Mouse (Mus musculus) small intestine, adult 2 months (tissue): ENCODE results near the gene Ltbp4. TPM values are rescaled to one million over a fixed set of nuclear protein-coding genes. Genes with fewer than 3 reads are reported as not detected.

Experiments used
- H3K27ac ChIP-seq: fragments of 200-500 bp; 2 replicates; pipeline ENCODE4 v1.5.1; 2012; ENCODE audit warnings: low read depth, low read length, control low read depth, inconsistent platforms; ENCODE audit not compliant: insufficient read depth
- H3K27me3 ChIP-seq: fragments of 200-500 bp; 2 replicates; pipeline ENCODE4 v1.6.1; 2012; ENCODE audit warnings: mild to moderate bottlenecking, moderate library complexity, low read length, inconsistent platforms; ENCODE audit not compliant: control insufficient read depth, insufficient read depth
- H3K36me3 ChIP-seq: fragments of 200-500 bp; 2 replicates; pipeline ENCODE4 v1.6.1; 2012; ENCODE audit warnings: mild to moderate bottlenecking, low read length, control low read depth, inconsistent platforms; ENCODE audit not compliant: control insufficient read depth, insufficient read depth
- H3K4me1 ChIP-seq: fragments of 200-500 bp; 2 replicates; pipeline ENCODE4 v1.6.1; 2012; ENCODE audit warnings: low read length, inconsistent platforms, mixed read lengths; ENCODE audit not compliant: control insufficient read depth, insufficient read depth, insufficient read length
- H3K4me3 ChIP-seq: fragments of 200-500 bp; 2 replicates; pipeline ENCODE4 v1.5.1; 2012; ENCODE audit warnings: low read depth, mild to moderate bottlenecking, control low read depth, inconsistent platforms, low read length, moderate library complexity
- CTCF ChIP-seq: fragments of 200-500 bp; IDR thresholded peaks from 2 replicates; pipeline ENCODE4 v1.5.1; 2012; ENCODE audit warnings: low read depth, mild to moderate bottlenecking, control low read depth, inconsistent platforms, low read length, moderate library complexity, mixed read lengths; ENCODE audit not compliant: insufficient replicate concordance, insufficient read length; ENCODE audit errors: extremely low read depth
- POLR2A ChIP-seq: fragments of 200-500 bp; IDR thresholded peaks from 2 replicates; pipeline ENCODE4 v1.6.1; 2012; ENCODE audit warnings: low read depth, mild to moderate bottlenecking, control low read depth, inconsistent platforms, low read length, moderate library complexity
- WGBS: fragments of 180-500 bp; shearing (Covaris S2); methylation state at CpG from one replicate; pipeline ENCODE4 v1.1.7; 2018; 5-methylcytosine and 5-hydroxymethylcytosine counted together
- polyA plus RNA-seq: library from polyadenylated mRNA; depleted of rRNA; stranded (reverse); fragments of >200 nt; gene quantifications from 2 replicates; pipeline ENCODE4 v1.2.3, GENCODE M21; 2012

The Ltbp4 gene
- polyA plus RNA-seq, 1 experiment = 136 TPM

DNA sequence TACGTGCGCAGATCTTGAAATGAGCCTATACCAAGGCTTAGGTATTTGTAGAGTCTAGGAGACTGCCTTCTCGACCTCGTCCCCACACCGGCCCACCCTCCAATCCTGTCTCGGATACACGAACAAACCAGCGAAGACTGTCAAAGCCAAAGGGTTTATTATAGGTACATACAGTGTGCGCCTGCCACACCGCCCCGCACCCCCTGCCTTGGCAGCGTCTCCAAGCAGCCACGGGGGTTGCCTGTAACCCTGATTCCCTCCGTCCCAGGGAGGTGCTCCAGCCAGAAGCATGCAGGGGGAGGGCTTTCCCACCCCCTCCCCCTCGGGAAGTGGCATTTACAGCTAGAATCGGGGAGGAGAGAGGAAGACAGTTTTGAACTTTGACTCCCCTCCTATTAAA is 18.8 kb upstream of the Ltbp4 start:
- 2% methylated on average over 16 of the region's 16 CpGs for WGBS
- H3K4me3 ChIP-seq = peak overlapping the region; percentile 85
- TF ChIP-seq CTCF = no peak
- TF ChIP-seq POLR2A = no peak
- H3K27ac ChIP-seq = peak overlapping the region; percentile 75
- H3K4me1 ChIP-seq = peaks cover 3% of the 10 kb centered on the region; the same call in 1 of the 2 replicates
- no peaks in the 10 kb centered on the region for H3K27me3 ChIP-seq
- peaks cover 3% of the 10 kb centered on the region; the same call in 1 of the 2 replicates for H3K36me3 ChIP-seq

DNA sequence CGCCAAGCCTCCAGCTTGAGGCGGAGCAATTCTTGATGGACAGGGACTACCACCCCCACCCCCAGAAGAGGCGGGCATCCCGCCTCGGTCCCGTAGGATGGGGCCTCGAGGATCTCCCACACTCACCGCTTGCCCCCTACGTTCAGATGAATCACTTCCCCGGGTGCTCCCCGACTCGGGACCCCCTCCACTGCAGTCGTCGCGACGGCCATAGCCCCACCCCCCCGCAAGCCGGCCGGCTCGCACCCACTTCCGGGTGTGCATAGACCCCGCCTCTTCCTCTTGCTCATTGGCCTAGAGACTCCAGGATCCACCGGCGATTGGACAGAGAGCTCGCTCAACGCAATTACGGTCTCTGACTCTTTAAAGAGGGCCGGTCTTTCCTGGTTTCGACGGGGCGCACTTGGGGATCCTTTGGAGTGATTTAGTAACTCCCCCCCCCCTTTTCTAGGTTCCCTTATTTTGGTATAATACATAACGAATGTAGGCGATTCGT is 18.3 kb upstream of the Ltbp4 start, which contains the start of gene Shkbp1:
Gene Shkbp1 (minus strand): TSS at position 275 of the 496 bp plus-strand sequence.
- peak within 1 kb of the TSS; percentile 75 for H3K27ac ChIP-seq
- no peaks in the 10 kb centered on the region for H3K27me3 ChIP-seq
- under 1% methylated on average over 34 of the region's 34 CpGs for WGBS
- TF ChIP-seq POLR2A = no peak; the same call in 1 of the 2 replicates
- peaks cover 3% of the 10 kb centered on the region; the same call in 1 of the 2 replicates for H3K4me1 ChIP-seq
- H3K4me3 ChIP-seq = peak within 1 kb of the TSS; percentile 85
- peaks cover 3% of the 10 kb centered on the region; the same call in 1 of the 2 replicates for H3K36me3 ChIP-seq

GRCm38 (mm10) chr7:27355261-27355660 is 17.8 kb upstream of the Ltbp4 start:
- Histone ChIP-seq H3K36me3 (peaks cover 6% of the 10 kb centered on the region), H3K27ac (0 out of 2 replicates have a peak overlapping the region, but pooled peaks have one; percentile 13), H3K4me3 (peak overlapping the region; percentile 85), H3K27me3 (no peaks in the 10 kb centered on the region), H3K4me1 (peaks cover 3% of the 10 kb centered on the region; the same call in 1 of the 2 replicates)
- WGBS = 13% methylated on average over 14 of the region's 14 CpGs
- no peak for TF ChIP-seq POLR2A
- no peak for TF ChIP-seq CTCF

DNA sequence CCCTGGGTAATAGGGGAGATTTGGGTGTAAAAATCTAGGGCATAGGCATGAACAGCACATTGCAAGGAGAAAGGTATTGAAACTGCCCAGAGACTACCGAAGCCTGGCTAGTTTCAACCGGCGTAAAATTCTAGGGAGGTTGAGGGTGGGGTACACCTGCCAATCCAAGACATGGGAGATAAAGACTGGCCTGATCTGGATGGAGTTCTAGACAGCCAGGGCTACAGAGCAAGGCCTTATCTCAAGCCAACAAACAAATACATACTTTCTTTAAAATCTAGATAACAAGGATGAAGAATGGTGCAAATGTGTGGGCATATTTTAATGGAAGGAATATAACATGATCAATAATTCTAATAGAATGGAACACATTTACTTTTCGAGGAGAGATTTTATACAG is 17.3 kb upstream of the Ltbp4 start:
- peaks cover 6% of the 10 kb centered on the region for H3K36me3 ChIP-seq
- 65% methylated on average over 4 of the region's 4 CpGs for WGBS

DNA sequence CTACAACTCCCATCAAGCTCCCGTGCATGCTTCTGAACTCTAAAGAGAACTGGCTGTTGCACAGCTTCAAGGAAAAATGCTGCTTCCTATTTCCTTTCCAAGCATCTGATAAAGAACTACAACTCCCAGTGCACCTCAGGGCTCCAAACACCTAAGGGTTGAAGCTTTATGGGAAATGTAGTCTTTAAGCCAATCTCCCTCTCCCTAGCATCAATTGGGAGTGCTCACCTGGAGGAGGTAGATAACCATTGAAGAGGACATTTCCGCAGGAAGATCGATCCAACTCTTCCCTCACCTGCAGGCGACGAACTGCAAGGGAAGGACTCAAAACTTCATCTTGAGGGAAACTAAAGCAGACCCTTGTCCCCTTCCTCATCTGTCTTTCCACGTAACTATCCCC is 16.7 kb upstream of the Ltbp4 start:
- peaks cover 6% of the 10 kb centered on the region for H3K36me3 ChIP-seq
- TF ChIP-seq CTCF = no peak
- TF ChIP-seq POLR2A = no peak
- H3K27me3 ChIP-seq = no peaks in the 10 kb centered on the region
- H3K4me1 ChIP-seq = peaks cover 3% of the 10 kb centered on the region; the same call in 1 of the 2 replicates
- no peak overlapping the region for H3K27ac ChIP-seq
- 26% methylated on average over 6 of the region's 6 CpGs for WGBS
- no peak overlapping the region for H3K4me3 ChIP-seq

More for the DNA sequence above, 17.3 kb upstream of the Ltbp4 start:
- Histone ChIP-seq H3K4me1 (peaks cover 3% of the 10 kb centered on the region; the same call in 1 of the 2 replicates), H3K27ac (no peak overlapping the region), H3K4me3 (no peak overlapping the region; the same call in 1 of the 2 replicates), H3K27me3 (no peaks in the 10 kb centered on the region)
- no peak for TF ChIP-seq CTCF
- no peak for TF ChIP-seq POLR2A

- TF ChIP-seq POLR2A (no peak), CTCF (no peak)
- 44% methylated on average over 6 of the region's 6 CpGs for WGBS
- H3K36me3 ChIP-seq = peaks cover 42% of the 10 kb centered on the region
- no peak overlapping the region for H3K4me3 ChIP-seq
- no peaks in the 10 kb centered on the region for H3K27me3 ChIP-seq
- H3K4me1 ChIP-seq = no peaks in the 10 kb centered on the region
- no peak overlapping the region for H3K27ac ChIP-seq
These were observed 8.0 kb upstream of the Ltbp4 start for GRCm38 (mm10) chr7:27345444-27345843.

DNA sequence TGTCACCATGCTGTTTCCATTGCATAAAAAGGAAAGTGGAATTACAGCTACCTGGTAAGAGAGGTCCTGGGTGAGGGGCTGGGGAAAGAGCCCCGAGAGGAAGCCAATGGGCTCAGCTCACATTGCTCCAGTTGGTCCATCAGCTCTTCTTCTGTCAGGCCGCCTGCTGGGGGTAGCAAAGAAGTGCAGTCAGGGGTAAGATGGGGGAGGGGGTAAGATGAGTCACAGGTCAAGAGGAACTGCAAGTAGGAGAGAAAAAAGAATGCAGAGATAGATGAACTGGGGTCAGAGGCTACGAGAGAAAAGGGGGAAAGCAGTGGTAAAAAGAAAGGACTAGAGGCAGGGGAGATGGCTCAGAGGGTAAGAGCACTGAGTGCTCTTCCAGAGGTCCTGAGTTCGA is 5.1 kb upstream of the Ltbp4 start:
- TF ChIP-seq CTCF (peak; percentile 9; the same call in 1 of the 2 replicates), POLR2A (no peak)
- H3K4me3 ChIP-seq = no peak overlapping the region
- no peak overlapping the region for H3K27ac ChIP-seq
- 66% methylated on average over 4 of the region's 4 CpGs for WGBS
- H3K4me1 ChIP-seq = no peaks in the 10 kb centered on the region
- peaks cover 30% of the 10 kb centered on the region for H3K36me3 ChIP-seq
- H3K27me3 ChIP-seq = peaks cover 4% of the 10 kb centered on the region; the same call in 1 of the 2 replicates
